Mouse (Mus musculus) CD4-positive, CD25-positive, alpha-beta regulatory T cell, adult 2 months (primary cell): ENCODE results near the gene Gm3676.
"Not testable (repeated sequence)": the region's sequence is repeated elsewhere in the genome, so short reads cannot be mapped to it uniquely, and the experiment has no call there.

Source experiments
- DNase-seq: peaks from one replicate; pipeline ENCODE4 v3.0.0-alpha.2; 2012; ENCODE audit warnings: low read depth, low spot score

Gm3676 gene

DNA sequence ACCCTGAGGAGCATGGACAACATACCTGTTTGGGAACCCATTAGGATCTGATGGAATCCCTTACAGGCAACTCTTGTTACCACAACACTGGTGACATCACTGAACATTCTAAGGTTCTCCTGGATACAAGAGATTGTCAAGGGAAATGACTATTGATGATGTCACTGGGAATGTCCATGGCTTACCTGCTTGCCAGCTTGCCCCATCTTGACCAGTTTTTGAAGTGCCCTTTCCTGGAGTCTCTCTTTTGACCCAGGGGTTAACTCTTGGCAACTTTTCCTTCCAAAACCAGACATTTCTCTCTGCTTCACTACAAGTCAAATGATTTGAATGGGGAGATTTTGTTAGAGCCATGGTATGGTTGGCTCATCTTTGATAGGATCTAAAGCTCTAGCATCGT lies at the start of gene Gm3676:
Gm3676 (minus strand) TSS at position 101 of the 400 bp plus-strand sequence.
- not testable (repeated sequence) for DNase-seq

DNA sequence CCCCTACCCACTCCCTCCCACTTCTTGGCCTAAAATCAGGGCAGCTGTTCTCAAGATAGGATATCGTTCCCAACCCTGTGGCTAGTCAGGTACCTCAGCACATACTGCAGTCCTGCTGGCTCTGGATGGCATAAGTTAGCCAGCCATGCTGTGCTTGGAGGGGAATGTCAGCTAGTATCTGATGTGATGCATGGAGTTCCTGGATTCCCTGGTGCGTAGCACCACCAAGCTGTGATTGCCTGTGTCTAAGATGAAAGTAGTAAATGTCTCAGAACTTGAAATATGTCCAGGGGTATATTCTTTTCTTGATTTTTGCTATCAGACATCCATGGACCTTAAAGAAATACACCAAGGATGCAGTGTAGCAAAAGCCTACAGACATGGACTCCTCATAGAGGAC lies 1.9 kb upstream of the Gm3676 start:
- DNase-seq = not testable (repeated sequence)

GRCm38 (mm10) chr14:41630144-41630543 lies 16.1 kb downstream of the Gm3676 start:
- DNase-seq = not testable (repeated sequence)

- DNase-seq = not testable (repeated sequence)
Measured at GRCm38 (mm10) chr14:41624512-41624911, 21.8 kb downstream of the Gm3676 start, which contains the start of gene Gm3072. Gm3072 (minus strand) TSS chr14:41624612.

DNA sequence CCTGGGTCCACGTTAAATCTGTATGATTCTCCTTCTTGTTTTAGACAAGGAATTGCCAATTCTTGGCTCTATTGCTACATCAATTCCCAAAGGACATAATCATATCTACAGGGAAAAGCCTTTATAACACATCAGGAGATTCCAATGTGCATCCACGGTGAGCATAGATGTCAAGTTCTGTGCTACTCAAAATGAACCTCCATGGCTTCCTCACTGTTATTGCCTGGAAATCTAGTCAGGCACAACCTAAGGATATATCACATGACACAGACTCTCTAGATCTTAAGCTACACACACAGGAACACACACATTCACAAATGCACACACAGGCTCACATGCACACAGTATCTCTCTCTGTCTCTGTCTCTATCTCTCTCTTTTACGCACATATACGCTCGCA lies 23.8 kb downstream of the Gm3676 start:
- not testable (repeated sequence) for DNase-seq

DNA sequence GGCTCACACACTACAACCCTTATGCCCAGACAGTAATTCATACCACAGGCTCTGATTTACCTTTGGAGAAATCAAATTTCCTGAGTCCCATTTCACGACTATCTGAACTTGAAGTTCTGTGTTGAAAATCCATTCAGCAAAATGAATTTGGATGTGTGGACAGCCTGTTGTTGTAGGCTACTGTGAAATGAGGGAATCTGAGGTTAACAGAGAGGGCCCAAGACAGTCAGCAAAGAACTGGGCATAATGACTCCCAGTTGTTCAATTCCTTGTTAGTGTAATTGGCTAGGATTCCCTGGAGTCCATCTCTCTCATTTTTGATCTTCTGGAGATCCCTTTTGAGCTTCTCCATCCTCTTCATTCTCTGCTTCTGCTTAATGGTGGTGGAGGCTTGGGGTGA lies 35.6 kb downstream of the Gm3676 start:
- not testable (repeated sequence) for DNase-seq

GRCm38 (mm10) chr14:41600935-41601334 lies 45.4 kb downstream of the Gm3676 start:
- DNase-seq = not testable (repeated sequence)
